Mouse (Mus musculus) hindlimb bud, embryonic 11.5 days (tissue): ENCODE results near the gene Hrnr.

ENCODE experiments used
- DNase-seq: peaks from one replicate; pipeline ENCODE4 v3.0.0-alpha.2; 2012; ENCODE audit warnings: low read depth, low spot score; ENCODE audit errors: extremely low spot score

Hrnr gene

GRCm38 (mm10) chr3:93319449-93319848, at the start of gene Hrnr:
Gene Hrnr (plus strand): TSS chr3:93319749.
- DNase-seq = no peak

GRCm38 (mm10) chr3:93273223-93273622, 46.3 kb upstream of the Hrnr start, which contains the start of gene Flg:
Gene Flg (plus strand): TSS chr3:93273523.
- DNase-seq = no peak

- DNase-seq = no peak
These were observed 22.0 kb upstream of the Hrnr start for GRCm38 (mm10) chr3:93297542-93297941.

GRCm38 (mm10) chr3:93299832-93300231, 19.7 kb upstream of the Hrnr start:
- no peak for DNase-seq

- DNase-seq = no peak
These were observed 17.7 kb upstream of the Hrnr start for GRCm38 (mm10) chr3:93301896-93302295.

- peak; percentile 0 for DNase-seq
These were observed 13.4 kb upstream of the Hrnr start for GRCm38 (mm10) chr3:93306142-93306541.

- DNase-seq = no peak
These were observed 8.2 kb upstream of the Hrnr start for GRCm38 (mm10) chr3:93311371-93311770.

- no peak for DNase-seq
These were observed 5.2 kb upstream of the Hrnr start for GRCm38 (mm10) chr3:93314388-93314787.

GRCm38 (mm10) chr3:93337749-93338148, 18.2 kb downstream of the Hrnr start:
- no peak for DNase-seq

- DNase-seq = no peak
These were observed 20.5 kb downstream of the Hrnr start for GRCm38 (mm10) chr3:93340021-93340420.

- no peak for DNase-seq
These were observed 27.3 kb downstream of the Hrnr start for GRCm38 (mm10) chr3:93346896-93347295.

GRCm38 (mm10) chr3:93360045-93360444, 40.5 kb downstream of the Hrnr start:
- DNase-seq = no peak

GRCm38 (mm10) chr3:93361933-93362574, 42.5 kb downstream of the Hrnr start:
- DNase-seq = peak; percentile 56

GRCm38 (mm10) chr3:93366966-93367575, 47.5 kb downstream of the Hrnr start:
- no peak for DNase-seq

- no peak for DNase-seq
These were observed 48.6 kb downstream of the Hrnr start for GRCm38 (mm10) chr3:93368171-93368570.

GRCm38 (mm10) chr3:93373416-93373815, 53.9 kb downstream of the Hrnr start:
- no peak for DNase-seq

GRCm38 (mm10) chr3:93375196-93375595, 55.6 kb downstream of the Hrnr start:
- no peak for DNase-seq

GRCm38 (mm10) chr3:93375601-93376000, 56.1 kb downstream of the Hrnr start:
- DNase-seq = no peak

GRCm38 (mm10) chr3:93378146-93378545, 58.6 kb downstream of the Hrnr start:
- DNase-seq = no peak
